Mouse (Mus musculus) T-helper 17 cell (primary cell): ENCODE measurements at regions not wholly inside any gene's neighbourhood (a gene's known extent, or its start where the extent isn't known, plus 50 kb on each side); places are given as distances from the start of the nearest gene placed in this dataset.

ENCODE experiments used
- in situ Hi-C, 2 experiments: fragments of 300-600 bp; cut with MboI, MseI; formaldehyde crosslinking; loops; 1 replicate in 1 of 2; 2 replicates in 1 of 2; pipeline ENCODE4 v1.15.1; 2025; ENCODE audit warnings: high pct_unique_total_duplicates in 2 of 2

- in situ Hi-C loops: no loop called here
These were observed 232.0 kb downstream of the Rab28 start for GRCm38 (mm10) chr5:41476001-41476400.

GRCm38 (mm10) chr5:41445512-41446005 lies 262.4 kb downstream of the Rab28 start:
- in situ Hi-C loops: loop anchor here in 1 of 2 experiments (10.0 kb wide), 1 partner anchor 1599 kb away; no protein-coding TSS in a partner anchor

DNA sequence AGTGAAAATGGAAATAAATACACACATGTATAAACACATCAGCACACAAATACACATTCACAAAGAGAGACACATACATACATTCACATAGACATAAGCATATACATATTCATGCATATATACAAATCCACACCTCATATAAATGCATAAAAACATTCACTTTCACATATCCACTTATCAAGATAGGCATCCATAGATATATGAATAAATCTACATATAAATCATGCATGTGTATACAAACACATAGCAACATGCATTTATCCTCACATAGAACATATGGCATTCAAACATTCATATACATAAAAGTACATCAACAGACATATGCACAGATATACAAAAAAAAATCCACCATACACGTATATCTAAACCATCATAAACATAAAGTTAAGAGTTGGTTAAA lies 266.9 kb downstream of the Rab28 start:
- in situ Hi-C loops: loop anchor here in 1 of 2 experiments (10.0 kb wide), 1 partner anchor 1604 kb away; no protein-coding TSS in a partner anchor

DNA sequence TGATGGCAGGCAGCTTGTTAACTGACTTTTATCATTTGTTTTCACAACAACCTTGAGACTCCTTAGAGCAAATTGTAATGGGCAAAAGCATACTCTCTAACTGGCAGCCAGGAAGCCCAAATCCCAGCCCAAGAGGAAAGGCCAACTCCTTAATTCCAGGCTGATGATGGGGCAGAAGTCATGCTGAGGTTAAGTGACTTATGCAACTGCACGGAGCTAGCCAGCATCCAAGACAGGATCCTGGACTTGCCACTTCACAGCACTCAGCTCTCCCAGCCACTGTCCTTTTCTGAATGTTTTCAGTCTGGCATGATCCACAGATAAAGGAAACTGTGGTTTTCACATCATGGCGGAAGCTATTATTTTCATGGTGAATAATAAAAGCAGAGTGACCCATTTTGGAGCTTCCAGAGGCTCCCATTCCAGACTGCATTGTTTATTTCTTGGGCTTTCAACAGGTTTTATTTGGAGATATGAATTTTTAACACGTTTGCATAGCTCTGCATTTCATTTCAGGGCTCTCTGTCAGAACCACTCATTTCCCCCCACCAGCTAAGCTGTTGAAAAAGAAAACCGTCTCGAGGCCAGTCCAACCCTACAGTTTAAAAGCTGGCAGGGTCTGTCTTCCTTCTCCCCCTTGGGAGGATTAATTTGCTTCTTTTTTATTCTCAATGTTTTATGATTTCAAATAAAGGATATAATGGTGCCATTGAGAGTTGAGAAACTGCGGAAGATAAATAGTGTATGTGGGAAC lies 288.7 kb downstream of the Rab28 start:
- in situ Hi-C loops: no loop called here

GRCm38 (mm10) chr5:41409070-41409668 lies 298.8 kb downstream of the Rab28 start:
- in situ Hi-C loops: no loop called here

GRCm38 (mm10) chr5:41392802-41393234 lies 315.1 kb downstream of the Rab28 start:
- in situ Hi-C loops: no loop called here

GRCm38 (mm10) chr5:41392137-41392554 lies 315.8 kb downstream of the Rab28 start:
- in situ Hi-C loops: no loop called here

DNA sequence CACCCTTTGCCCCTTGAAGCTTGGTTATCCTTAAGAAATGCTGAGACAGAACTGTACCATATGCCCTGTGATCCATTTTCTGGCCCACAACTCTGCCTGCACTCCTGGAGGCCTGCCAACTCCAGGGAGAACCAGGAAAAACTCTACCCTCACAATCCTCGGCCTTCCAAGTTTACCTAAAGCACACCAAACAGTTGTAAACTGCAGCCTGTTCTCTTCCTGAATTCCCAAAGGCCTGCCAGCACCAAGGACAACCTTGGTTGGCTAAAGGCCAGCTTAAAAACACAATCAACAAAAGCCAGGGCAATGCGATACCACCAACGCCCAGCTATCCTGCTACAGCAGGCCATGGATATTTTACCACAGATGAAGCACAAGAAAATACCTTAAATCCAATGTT lies 334.5 kb downstream of the Rab28 start:
- in situ Hi-C loops: no loop called here

DNA sequence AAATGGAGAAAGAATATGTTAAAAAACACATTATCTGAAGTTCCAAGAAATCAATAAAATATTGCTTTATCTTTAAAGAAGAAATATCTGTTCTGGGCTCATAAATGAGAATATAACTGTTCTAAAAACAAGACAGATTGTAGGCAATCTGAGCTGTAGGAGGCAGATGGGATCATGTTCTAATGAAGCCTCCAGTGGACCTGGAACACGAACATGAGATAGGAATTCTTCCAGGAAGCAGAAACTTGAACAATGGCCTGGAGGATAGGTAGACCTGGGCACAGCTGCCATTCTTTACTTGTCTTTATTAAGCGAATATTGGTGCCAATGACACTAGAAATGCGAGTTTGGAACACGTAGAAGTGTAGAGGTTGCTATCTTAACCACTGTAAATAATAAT lies 336.5 kb downstream of the Rab28 start:
- in situ Hi-C loops: no loop called here

GRCm38 (mm10) chr5:41370356-41370755 lies 337.6 kb downstream of the Rab28 start:
- in situ Hi-C loops: no loop called here

DNA sequence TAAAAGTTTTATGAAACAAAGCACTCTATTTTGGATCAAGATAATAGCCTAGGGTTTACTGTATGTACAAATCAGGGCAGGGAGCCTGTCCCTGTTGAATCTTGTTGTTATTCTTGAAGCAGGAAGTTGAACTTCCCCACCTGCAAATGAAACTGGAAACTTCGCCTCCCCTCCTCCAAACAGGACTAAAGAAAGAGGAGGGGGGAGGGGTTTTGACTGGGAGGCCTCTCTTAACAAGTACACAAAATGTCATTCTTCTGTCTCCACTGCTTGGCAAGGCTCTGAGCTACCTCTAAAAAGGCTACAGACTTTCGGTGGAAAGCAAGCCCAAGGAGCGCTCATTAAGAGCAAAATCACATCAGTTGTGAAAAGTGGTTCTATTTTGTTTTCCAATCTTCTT lies 338.1 kb downstream of the Rab28 start:
- in situ Hi-C loops: no loop called here

DNA sequence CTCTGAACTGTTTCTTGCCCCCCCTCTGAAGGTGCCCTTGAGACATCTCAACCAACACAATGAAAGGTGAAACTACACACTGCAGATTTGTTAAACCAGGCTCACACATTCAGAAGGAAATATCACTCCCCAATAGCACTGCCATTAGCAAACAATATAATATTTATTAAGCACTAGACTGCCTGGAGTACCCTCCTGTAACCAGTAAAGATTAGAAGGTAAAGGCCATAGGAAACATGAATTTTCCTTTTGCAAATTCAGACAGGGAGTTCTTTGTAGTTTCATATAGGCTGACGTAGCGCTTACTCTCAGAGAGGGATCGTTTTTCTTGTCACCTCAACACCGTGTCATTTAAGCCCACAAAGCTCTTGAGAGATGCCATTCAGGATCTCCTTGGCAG lies 342.1 kb downstream of the Rab28 start:
- in situ Hi-C loops: no loop called here

- in situ Hi-C loops: no loop called here
These were observed 359.5 kb downstream of the Rab28 start for GRCm38 (mm10) chr5:41348410-41348821.

- in situ Hi-C loops: no loop called here
These were observed 360.5 kb downstream of the Rab28 start for GRCm38 (mm10) chr5:41347416-41347815.

DNA sequence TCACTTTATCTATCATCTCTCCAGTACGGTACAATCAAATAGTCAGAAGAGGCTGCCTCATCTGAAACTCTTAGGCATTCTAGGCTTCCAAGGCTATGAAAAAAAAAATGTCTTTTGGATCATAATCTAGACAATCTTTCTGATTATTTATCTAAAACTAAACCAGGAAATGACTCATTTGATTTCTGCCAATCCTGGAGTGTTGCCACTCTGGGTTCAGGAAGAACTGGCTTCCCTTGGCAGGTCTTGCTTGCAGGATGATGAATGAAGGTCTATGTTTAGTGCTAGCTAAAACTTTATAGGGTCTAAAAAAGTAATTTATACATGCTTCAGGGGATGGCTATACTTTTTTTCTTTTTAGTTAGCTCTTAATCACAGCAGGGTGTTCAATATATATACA lies 367.4 kb downstream of the Rab28 start:
- in situ Hi-C loops: no loop called here

DNA sequence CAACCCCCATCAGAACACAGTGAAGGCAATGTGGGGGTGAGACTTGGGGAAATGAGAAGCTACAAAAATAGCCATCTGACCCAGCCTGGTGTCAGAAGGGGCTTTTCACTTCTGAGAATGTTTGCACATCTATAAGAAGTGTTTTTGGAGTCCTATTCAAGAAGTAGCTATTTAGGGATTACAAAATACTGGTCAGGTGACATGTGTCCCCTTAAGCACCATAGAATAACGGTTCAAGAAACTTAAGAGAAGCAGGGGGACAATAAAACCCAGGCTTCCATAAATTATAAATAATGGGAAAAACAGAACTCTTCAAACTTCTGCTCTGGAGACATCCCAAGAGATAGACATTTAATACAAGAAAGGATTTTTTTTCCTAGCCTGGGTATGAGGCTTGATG lies 411.5 kb downstream of the Rab28 start:
- in situ Hi-C loops: loop anchor here in 1 of 2 experiments (5.0 kb wide), 1 partner anchor 501 kb away; no protein-coding TSS in a partner anchor

DNA sequence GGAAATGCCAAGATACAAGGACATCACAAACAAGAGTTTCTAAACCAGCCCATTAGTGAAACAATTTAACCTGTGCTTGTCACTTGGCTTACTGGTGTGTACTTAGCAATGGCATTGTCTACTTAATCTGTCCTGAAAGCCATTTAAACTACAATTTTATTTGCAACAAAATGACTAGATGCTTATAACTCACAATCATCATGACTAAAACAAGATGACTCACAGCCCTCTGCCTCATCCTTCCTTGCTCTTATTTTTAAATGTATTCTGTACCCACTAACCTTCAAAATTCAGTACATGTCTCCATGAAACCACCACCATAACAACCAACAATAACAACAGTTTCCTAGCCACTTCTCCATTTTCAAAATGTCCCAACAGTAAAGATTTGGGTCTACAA lies 441.2 kb downstream of the Rab28 start:
- in situ Hi-C loops: no loop called here

DNA sequence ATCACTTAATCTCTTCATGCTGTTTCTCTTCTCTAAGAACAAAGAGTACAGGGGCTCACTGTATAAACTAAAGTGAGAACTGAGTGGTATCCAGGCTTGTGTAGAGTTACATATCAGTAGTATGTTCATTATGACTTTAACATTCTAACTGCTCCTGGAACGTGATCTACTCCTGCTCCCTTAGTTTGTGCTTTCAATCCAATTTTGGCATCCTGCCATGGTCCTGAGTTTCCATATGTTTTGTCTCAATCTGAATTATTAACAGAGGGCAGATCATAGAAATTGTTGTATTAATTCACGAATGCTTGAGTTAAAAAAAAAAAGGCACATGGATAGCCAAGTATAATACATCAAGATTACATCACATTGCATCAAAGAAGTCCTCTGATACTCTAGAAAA lies 441.6 kb downstream of the Rab28 start:
- in situ Hi-C loops: no loop called here

DNA sequence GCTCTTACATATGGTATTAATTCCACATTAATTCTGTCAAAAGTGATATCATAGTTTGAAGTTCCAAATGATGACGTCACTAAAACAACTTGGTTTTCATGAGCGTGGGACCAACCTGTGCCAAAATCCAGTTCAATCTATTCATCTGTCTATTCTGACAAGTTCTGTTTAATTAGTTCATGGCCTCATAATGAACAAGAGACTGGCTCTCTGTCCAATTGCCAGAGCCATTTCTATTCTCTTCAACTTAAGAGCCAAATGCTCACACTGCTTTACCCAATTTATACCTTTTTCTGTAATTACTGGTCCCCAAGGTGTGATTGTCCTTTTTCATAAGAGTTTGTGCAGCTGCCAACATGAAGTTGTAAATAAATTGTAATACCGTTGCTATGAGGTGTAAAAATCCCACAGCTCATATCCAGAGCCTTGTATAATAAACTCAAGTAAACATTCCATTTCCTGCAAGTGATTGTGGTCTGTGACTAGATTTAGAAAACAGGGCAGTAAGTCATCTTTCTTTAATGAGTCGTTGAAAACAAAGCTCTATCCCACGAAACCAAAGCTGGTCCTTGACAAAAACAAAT lies 446.2 kb downstream of the Rab28 start:
- in situ Hi-C loops: no loop called here
